Mouse (Mus musculus) c-Kit-negative CD71-positive TER-119-positive erythroid progenitor cells, embryonic 14.5 days (primary cell): Measurements from ENCODE around the gene Prkab1.

ENCODE experiments used
- DNase-seq: peaks from one replicate; pipeline ENCODE4 v3.0.0-alpha.2; 2013; ENCODE audit warnings: low read depth, low spot score

Gene Prkab1

DNA sequence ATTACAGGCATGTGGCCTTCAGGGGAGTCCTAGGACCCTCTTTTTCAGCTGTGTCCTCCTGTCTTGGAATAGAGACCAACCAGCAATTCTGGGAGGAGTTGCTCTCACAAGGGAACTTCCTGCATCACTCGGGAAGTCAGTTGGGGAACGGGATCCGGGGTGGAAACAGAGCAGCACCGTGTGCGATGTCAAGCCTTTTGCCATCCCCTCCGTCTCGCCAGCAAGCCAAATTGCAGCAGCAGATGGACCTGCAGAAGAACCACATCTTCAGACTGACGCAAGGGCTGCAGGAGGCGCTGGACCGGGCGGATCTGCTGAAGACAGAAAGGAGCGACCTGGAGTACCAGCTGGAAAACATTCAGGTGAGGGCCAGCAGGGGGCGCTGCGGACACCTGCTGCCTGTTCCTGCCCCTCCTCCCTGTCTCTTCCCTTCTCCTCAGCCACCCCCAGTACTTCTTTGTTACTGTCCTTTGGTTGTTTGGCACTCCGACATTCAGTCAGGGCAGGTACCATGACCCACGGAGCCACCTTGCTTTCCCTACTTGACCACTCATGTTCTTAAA lies 45.1 kb downstream of the Prkab1 start:
- DNase-seq: peak; percentile 13

DNA sequence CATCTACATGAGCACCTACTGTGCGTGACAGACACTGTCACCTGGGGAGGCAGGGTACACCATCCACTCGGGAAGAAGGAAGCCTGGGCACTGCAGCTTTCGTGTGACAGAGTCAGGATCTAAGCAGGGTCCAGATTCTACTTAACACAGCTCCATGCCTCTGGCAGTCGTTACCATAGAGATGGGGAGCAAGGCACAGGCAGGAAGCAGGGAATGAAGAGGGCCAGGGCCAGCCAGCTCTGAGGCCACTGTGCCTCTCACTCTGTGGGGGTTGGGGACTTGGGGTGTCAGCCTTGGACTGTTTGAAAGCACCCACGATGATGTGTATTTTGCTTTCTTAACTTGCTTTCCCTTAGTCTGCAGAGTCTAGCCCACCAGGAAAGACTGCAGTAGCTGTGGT lies 46.1 kb downstream of the Prkab1 start:
- DNase-seq: no peak

GRCm38 (mm10) chr5:115977757-115978156 lies 46.6 kb downstream of the Prkab1 start:
- no peak for DNase-seq

GRCm38 (mm10) chr5:115977266-115977665 lies 47.0 kb downstream of the Prkab1 start:
- DNase-seq: no peak

- no peak for DNase-seq
These were observed 47.9 kb downstream of the Prkab1 start for GRCm38 (mm10) chr5:115976446-115976845.

DNA sequence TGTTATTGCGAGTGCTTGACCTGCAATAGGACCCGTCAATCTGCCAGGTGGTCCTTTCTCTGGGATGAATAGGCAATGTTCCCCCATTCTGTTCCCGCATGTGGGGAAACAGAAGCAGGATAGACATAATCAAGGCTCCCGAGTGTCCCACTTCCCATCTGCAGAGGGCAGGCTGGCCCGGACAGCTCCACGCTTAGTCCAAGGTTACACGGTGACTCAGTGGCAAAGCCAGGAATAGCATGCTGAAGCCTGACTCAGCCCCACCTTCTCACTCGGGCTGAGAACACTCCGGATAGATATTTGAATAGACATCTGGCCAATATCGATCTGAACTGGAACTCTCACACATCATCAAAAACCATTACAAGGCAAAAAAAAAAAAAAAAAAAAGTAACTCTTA lies 48.6 kb downstream of the Prkab1 start:
- no peak for DNase-seq

GRCm38 (mm10) chr5:115971236-115971635 lies 53.1 kb downstream of the Prkab1 start:
- DNase-seq: no peak
